Mouse (Mus musculus): ENCODE data around the gene Lmx1b. TPM values are rescaled to one million over a fixed set of nuclear protein-coding genes. Genes with fewer than 3 reads are reported as not detected.

Gene Lmx1b
- polyA plus RNA-seq, 1 experiment from 2014 or later, result 0.43 TPM

- no peak overlapping the region for H3K4me2 ChIP-seq (ENCODE audit: low read depth, low read length)
These were observed 124.9 kb downstream of the Lmx1b start for GRCm38 (mm10) chr2:33515431-33515830.

More at GRCm38 (mm10) chr2:33515431-33515830, 124.9 kb downstream of the Lmx1b start:
- no peak for ATAC-seq (ENCODE audit: low read depth)
- Histone ChIP-seq H3K4me1 (ENCODE audit: control insufficient read depth, insufficient read depth, low read length) (no peaks in the 10 kb centered on the region), H3K27ac (replicated peaks; ENCODE audit: low read depth, low read length) (no peak overlapping the region), H3K9me3 (ENCODE audit: control insufficient read depth, low read length) (no peaks in the 10 kb centered on the region), H3K9ac (ENCODE audit: low read depth, low read length) (no peak overlapping the region), H3K4me3 (ENCODE audit: low read depth, low read length) (no peak overlapping the region), H3K27me3 (replicated peaks; ENCODE audit: control insufficient read depth, insufficient read depth, low read length) (no peaks in the 10 kb centered on the region), H3K36me3 (ENCODE audit: control insufficient read depth, insufficient read depth, low read length) (no peaks in the 10 kb centered on the region)
- DNase-seq (ENCODE audit: low spot score), result no peak
- WGBS, result 89% methylated on average over 8 of the region's 8 CpGs

Other genes with a start within 250 kb of the Lmx1b start
- gene Zbtb34, start 209.2 kb downstream of the Lmx1b start, polyA plus RNA-seq (2014; fragmentation: Nextera tagmentation; extraction: Ambion mirVana), result 7.3 and 9.6 TPM in 2 replicates
- 16.5 and 18.2 TPM in 2 replicates for gene Zbtb43, start 172.0 kb downstream of the Lmx1b start, polyA plus RNA-seq (2014; fragmentation: Nextera tagmentation; extraction: Ambion mirVana)
- gene Mvb12b, start 247.4 kb upstream of the Lmx1b start, polyA plus RNA-seq (2014; fragmentation: Nextera tagmentation; extraction: Ambion mirVana), result 14.1 and 16.3 TPM in 2 replicates